Mouse (Mus musculus) lung, embryonic 14.5 days (tissue): Measurements from ENCODE around the gene Xcr1. TPM values are rescaled to one million over a fixed set of nuclear protein-coding genes. Genes with fewer than 3 reads are reported as not detected.

Source experiments
- ATAC-seq: fragments of 200-750 bp; cut with Nextera tagmentation; 2 replicates; pipeline ENCODE4 v1.8.0; 2017; ENCODE audit warnings: mild to moderate bottlenecking, moderate TSS enrichment, moderate library complexity; ENCODE audit not compliant: insufficient read depth
- DNase-seq: peaks from one replicate; pipeline ENCODE4 v3.0.0-alpha.2; 2015
- H3K27ac ChIP-seq: fragments of 300-500 bp; sonication (generic); 2 replicates; pipeline ENCODE4 v1.5.1; 2014; ENCODE audit warnings: low read depth, mild to moderate bottlenecking, moderate library complexity
- H3K27me3 ChIP-seq: fragments of 300-500 bp; sonication (generic); 2 replicates; pipeline ENCODE4 v1.6.1; 2014; ENCODE audit warnings: low read length, control low read depth; ENCODE audit not compliant: insufficient read depth
- H3K36me3 ChIP-seq: fragments of 300-500 bp; sonication (generic); 2 replicates; pipeline ENCODE4 v1.6.1; 2014; ENCODE audit warnings: control low read depth; ENCODE audit not compliant: insufficient read depth
- H3K4me1 ChIP-seq: fragments of 300-500 bp; sonication (generic); 2 replicates; pipeline ENCODE4 v1.6.1; 2014; ENCODE audit warnings: antibody characterized with exemption, control low read depth; ENCODE audit not compliant: insufficient read depth
- H3K4me2 ChIP-seq: fragments of 300-500 bp; sonication (generic); 2 replicates; pipeline ENCODE4 v1.6.1; 2014; ENCODE audit warnings: mild to moderate bottlenecking
- H3K4me3 ChIP-seq: fragments of 300-500 bp; sonication (generic); 2 replicates; pipeline ENCODE4 v1.5.1; 2014; ENCODE audit warnings: low read depth, low read length
- H3K9ac ChIP-seq: fragments of 300-500 bp; sonication (generic); 2 replicates; pipeline ENCODE4 v1.6.1; 2014
- H3K9me3 ChIP-seq: fragments of 300-500 bp; sonication (generic); 2 replicates; pipeline ENCODE4 v1.6.1; 2016; ENCODE audit warnings: low read depth, low read length, control low read depth
- CTCF ChIP-seq: IDR thresholded peaks from 2 replicates; pipeline ENCODE4 v1.5.1; 2016; ENCODE audit warnings: antibody characterized with exemption, low read depth
- WGBS: fragments of 180-500 bp; shearing (Covaris S2); extraction: QIAGEN DNeasy Blood & Tissue Kit; methylation state at CpG from one replicate; pipeline ENCODE4 v1.1.7; 2014; 5-methylcytosine and 5-hydroxymethylcytosine counted together
- polyA plus RNA-seq: library from polyadenylated mRNA; unstranded; fragments of >200 nt; fragmentation: Nextera tagmentation; extraction: Ambion mirVana; gene quantifications from 2 replicates; pipeline ENCODE4 v1.2.1, GENCODE M21; 2014

Xcr1 gene
- polyA plus RNA-seq, 1 experiment from 2014 or later, result not detected

DNA sequence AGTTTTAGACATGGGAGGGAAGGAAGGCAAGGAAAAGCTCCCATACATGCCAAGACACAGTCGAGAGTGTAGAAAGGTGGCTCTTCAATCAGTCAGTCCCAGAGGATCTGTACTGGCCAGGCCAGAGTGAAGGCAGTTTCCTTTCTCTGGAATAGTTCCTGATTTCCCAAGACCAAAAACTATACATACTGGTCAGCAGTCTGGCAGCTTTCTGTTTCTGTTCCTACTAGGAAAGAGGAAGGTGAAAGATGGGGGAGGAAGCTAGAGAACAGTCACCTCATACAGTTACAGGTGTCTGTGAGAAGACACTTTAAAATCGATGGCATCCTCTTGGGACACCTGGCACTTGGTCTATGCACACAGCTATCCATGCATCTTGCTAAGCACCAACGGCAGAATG lies 46.4 kb downstream of the Xcr1 start:
- Histone ChIP-seq H3K4me1 (no peaks in the 10 kb centered on the region), H3K9me3 (no peaks in the 10 kb centered on the region), H3K9ac (no peak overlapping the region), H3K4me2 (no peak overlapping the region), H3K36me3 (peaks cover 39% of the 10 kb centered on the region), H3K27ac (no peak overlapping the region), H3K4me3 (no peak overlapping the region), H3K27me3 (no peaks in the 10 kb centered on the region)
- TF ChIP-seq CTCF, result no peak
- ATAC-seq (no peak), DNase-seq (no peak)
- 89% methylated on average over 3 of the region's 3 CpGs for WGBS

DNA sequence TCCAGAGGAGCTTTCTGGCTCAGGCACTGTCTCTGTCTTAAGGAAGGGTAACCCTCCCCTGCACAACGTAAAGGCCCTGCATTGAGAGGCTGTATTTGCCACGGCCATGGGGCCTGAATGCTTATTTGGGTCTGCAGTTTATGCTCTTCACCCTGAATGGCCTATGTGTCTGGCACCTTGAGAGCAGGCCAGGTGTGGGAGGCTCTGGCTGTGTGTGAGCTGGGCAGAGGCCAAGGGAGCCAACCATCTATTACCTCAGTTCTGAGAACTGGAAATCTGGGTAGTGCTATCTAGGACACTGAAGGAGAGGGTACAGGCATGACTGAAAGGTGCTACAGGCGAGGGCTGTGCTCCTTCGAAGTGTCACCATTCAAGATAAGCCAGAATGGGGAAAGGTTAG lies 47.0 kb downstream of the Xcr1 start:
- DNase-seq (no peak), ATAC-seq (no peak)
- WGBS, result 75% methylated on average over 4 of the region's 4 CpGs
- no peak for TF ChIP-seq CTCF
- Histone ChIP-seq H3K9ac (no peak overlapping the region), H3K4me3 (no peak overlapping the region), H3K27me3 (no peaks in the 10 kb centered on the region), H3K4me1 (no peaks in the 10 kb centered on the region), H3K9me3 (no peaks in the 10 kb centered on the region), H3K27ac (no peak overlapping the region), H3K36me3 (peaks cover 44% of the 10 kb centered on the region), H3K4me2 (no peak overlapping the region)

DNA sequence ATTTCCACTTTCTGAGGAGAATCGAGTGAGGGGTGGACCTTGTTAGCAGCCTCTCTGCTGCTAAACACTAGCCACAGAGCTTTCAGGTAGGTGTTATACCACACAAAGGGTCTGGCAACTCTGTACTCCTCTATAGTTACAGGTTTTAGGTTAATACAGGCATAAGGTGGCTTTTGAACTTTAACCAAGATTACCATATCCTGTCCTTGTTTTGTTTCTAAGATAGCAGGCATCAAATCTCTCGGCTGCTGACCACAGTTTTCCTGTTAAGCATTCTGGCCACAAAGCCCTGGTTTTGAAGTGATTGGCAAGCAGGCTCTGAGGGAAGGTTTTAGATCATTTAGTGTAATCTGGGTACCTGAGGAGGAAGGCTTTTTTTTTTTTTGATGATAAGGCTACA lies 47.5 kb downstream of the Xcr1 start:
- WGBS, result 81% methylated on average over 2 of the region's 2 CpGs
- H3K36me3 ChIP-seq, result peaks cover 43% of the 10 kb centered on the region
- no peak for TF ChIP-seq CTCF

DNA sequence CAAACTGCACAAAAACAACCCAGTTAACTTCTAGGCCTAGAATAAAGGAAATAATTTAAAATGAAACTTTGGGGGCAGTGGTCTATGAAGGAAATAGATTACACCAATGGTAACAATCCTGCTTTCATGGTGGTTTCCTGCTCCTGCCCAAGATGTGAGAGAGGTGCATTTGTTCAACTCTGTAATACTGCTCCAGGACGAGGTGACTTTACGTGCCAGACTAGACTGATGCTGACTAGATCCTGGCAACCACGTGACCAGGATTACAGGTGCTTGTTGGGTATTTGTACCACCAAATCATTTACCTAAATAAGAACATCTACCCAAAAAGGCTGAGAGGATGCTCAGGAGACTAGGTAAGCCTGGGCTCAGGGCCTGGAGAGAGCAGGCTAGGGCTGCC lies 50.0 kb downstream of the Xcr1 start:
- no peak overlapping the region for H3K4me3 ChIP-seq
- no peak for TF ChIP-seq CTCF
- no peak for DNase-seq
- H3K36me3 ChIP-seq, result peaks cover 31% of the 10 kb centered on the region
- no peaks in the 10 kb centered on the region for H3K4me1 ChIP-seq
- H3K27me3 ChIP-seq, result no peaks in the 10 kb centered on the region
- no peak overlapping the region for H3K27ac ChIP-seq
- H3K9ac ChIP-seq, result no peak overlapping the region
- 89% methylated on average over 3 of the region's 3 CpGs for WGBS
- H3K9me3 ChIP-seq, result no peaks in the 10 kb centered on the region
- no peak overlapping the region for H3K4me2 ChIP-seq
- no peak for ATAC-seq

More for the DNA sequence above, 47.5 kb downstream of the Xcr1 start:
- Histone ChIP-seq H3K4me1 (no peaks in the 10 kb centered on the region), H3K9ac (no peak overlapping the region), H3K4me2 (no peak overlapping the region), H3K27ac (no peak overlapping the region), H3K4me3 (no peak overlapping the region), H3K9me3 (no peaks in the 10 kb centered on the region), H3K27me3 (no peaks in the 10 kb centered on the region)
- no peak for DNase-seq
- ATAC-seq, result no peak

DNA sequence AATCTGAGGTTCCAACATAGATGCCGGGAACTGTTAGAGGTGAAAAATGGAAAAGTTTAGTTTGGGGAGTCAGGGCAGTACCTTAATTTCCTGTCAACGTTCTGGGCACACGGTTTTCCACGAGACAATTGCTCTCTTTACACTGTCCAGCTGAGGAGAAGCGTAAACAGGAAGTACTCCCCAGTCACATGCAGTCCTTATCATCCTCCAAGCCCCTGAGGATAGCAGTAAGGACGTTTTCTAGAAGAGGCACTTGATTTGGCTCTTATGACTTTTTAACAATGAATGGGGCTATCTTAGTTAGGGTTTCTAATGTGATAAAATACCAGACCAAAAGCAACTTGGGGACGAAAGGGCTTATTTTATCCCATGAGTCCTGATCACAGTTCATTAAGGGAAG lies 53.2 kb downstream of the Xcr1 start:
- WGBS, result 41% methylated on average over 7 of the region's 7 CpGs
- Histone ChIP-seq H3K4me3 (no peak overlapping the region), H3K27ac (no peak overlapping the region), H3K9ac (no peak overlapping the region), H3K9me3 (no peaks in the 10 kb centered on the region), H3K36me3 (peaks cover 19% of the 10 kb centered on the region), H3K27me3 (no peaks in the 10 kb centered on the region), H3K4me2 (no peak overlapping the region), H3K4me1 (no peaks in the 10 kb centered on the region)
- no peak for ATAC-seq
- no peak for DNase-seq
- TF ChIP-seq CTCF, result no peak

DNA sequence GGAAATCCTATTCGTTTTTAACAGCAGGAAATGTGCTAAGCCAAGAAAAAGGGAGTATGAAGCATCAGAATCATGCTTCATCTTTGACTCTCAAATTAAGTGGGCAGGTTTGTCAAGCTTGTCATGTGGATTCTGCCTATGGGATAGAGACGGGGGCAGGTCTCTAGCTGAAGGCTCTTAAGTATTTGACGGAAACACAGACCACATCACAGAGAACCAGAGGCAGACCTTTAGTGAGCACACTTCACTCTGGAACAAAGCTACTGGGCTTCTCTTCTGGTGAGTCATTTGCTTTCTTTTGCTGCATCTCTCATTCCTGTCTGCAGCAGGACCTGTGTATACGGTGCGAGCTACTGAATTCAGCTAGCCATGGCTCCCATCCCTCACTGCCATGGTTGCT lies 55.6 kb downstream of the Xcr1 start, which contains the start of gene Cxcr6:
Cxcr6 (plus strand) TSS at position 209 of the 400 bp plus-strand sequence.
- no peak for ATAC-seq
- Histone ChIP-seq H3K4me1 (no peaks in the 10 kb centered on the region), H3K27me3 (no peaks in the 10 kb centered on the region), H3K27ac (no peak within 1 kb of the TSS), H3K9me3 (no peaks in the 10 kb centered on the region), H3K4me2 (no peak within 1 kb of the TSS), H3K9ac (no peak within 1 kb of the TSS), H3K36me3 (peaks cover 11% of the 10 kb centered on the region), H3K4me3 (no peak within 1 kb of the TSS)
- 84% methylated on average over 5 of the region's 5 CpGs for WGBS
- TF ChIP-seq CTCF, result no peak
- DNase-seq, result no peak

DNA sequence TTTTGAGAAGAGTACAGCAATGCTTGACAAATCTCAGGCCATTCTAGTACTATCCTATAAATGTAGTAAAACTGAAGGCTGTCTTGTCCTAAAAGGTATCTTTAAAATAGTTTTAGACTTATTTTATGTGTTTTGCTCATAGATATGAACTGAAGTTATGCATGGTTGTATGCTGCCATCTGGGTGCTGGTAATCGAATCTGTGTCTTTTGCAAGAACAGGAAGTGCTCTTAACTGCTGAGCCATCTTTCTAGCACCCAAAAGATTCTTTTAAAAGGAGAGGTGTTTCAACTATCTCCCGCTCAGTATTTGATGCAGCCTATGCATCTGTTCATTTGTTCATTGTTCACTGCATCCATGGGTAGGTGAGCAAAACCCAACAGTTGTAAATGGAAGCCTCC lies 56.6 kb downstream of the Xcr1 start:
- ATAC-seq, result no peak
- Histone ChIP-seq H3K27ac (no peak overlapping the region), H3K36me3 (peaks cover 4% of the 10 kb centered on the region), H3K9ac (no peak overlapping the region), H3K4me1 (no peaks in the 10 kb centered on the region), H3K4me2 (no peak overlapping the region), H3K27me3 (no peaks in the 10 kb centered on the region), H3K4me3 (no peak overlapping the region), H3K9me3 (no peaks in the 10 kb centered on the region)
- DNase-seq, result no peak
- 83% methylated on average over 2 of the region's 2 CpGs for WGBS
- TF ChIP-seq CTCF, result no peak

DNA sequence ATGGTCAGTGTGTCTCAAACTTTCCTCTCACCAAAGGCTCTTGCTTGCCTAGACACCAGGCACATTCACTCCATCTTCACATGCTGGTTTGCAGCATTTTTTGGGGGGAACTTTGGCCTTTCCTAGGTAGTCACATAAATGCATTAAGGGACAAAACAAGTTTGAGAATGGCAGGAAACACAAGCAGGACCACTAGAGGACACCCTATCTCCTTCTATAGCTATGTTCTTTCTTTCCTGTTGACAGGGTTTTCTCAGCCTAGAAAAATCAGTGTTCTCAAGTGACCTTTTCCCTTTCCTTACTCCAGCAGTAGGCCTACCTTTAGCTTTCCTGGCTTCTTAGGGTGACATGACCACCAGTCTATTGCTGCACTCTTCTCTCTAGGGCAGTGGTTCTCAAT lies 58.9 kb downstream of the Xcr1 start:
- Histone ChIP-seq H3K4me3 (no peak overlapping the region), H3K27ac (no peak overlapping the region), H3K9me3 (no peaks in the 10 kb centered on the region), H3K36me3 (0 out of 2 replicates have a peak, but pooled peaks cover 4% of the 10 kb centered on the region), H3K9ac (no peak overlapping the region), H3K4me1 (no peaks in the 10 kb centered on the region), H3K27me3 (no peaks in the 10 kb centered on the region), H3K4me2 (no peak overlapping the region)
- no peak for ATAC-seq
- no peak for TF ChIP-seq CTCF
- no peak for DNase-seq
